Mouse (Mus musculus) embryonic facial prominence, embryonic 11.5 days (tissue): Measurements from ENCODE around the gene Trappc11. TPM values are rescaled to one million over a fixed set of nuclear protein-coding genes. Genes with fewer than 3 reads are reported as not detected.

Experiments used
- ATAC-seq: fragments of 200-750 bp; cut with Nextera tagmentation; replicated peaks from 2 replicates; pipeline ENCODE4 v1.8.0; 2017; ENCODE audit warnings: low read depth; ENCODE audit not compliant: insufficient number of reproducible peaks, low FRiP score, low TSS enrichment
- DNase-seq: peaks from one replicate; pipeline ENCODE4 v3.0.0-alpha.2; 2015; ENCODE audit warnings: low spot score
- H3K27ac ChIP-seq: fragments of 300-500 bp; sonication (generic); replicated peaks from 2 replicates; pipeline ENCODE4 v1.5.1; 2014; ENCODE audit warnings: mild to moderate bottlenecking, low read depth, low read length, control low read depth
- H3K27me3 ChIP-seq: fragments of 300-500 bp; sonication (generic); 2 replicates; pipeline ENCODE4 v1.6.1; 2014; ENCODE audit warnings: mild to moderate bottlenecking, low read length, moderate library complexity, mixed read lengths; ENCODE audit not compliant: control insufficient read depth, insufficient read depth
- H3K36me3 ChIP-seq: fragments of 300-500 bp; sonication (generic); replicated peaks from 2 replicates; pipeline ENCODE4 v1.6.1; 2014; ENCODE audit warnings: low read depth, mild to moderate bottlenecking, low read length, moderate library complexity, mixed read lengths; ENCODE audit not compliant: control insufficient read depth, insufficient read depth
- H3K4me1 ChIP-seq: fragments of 300-500 bp; sonication (generic); 2 replicates; pipeline ENCODE4 v1.6.1; 2014; ENCODE audit warnings: low read length, mixed read lengths; ENCODE audit not compliant: control insufficient read depth, insufficient read depth
- H3K4me2 ChIP-seq: fragments of 300-500 bp; sonication (generic); 2 replicates; pipeline ENCODE4 v1.6.1; 2014; ENCODE audit warnings: low read depth, mild to moderate bottlenecking, control low read depth, low read length, moderate library complexity
- H3K4me3 ChIP-seq: fragments of 300-500 bp; sonication (generic); 2 replicates; pipeline ENCODE4 v1.5.1; 2014; ENCODE audit warnings: low read depth, low read length, control low read depth
- H3K9ac ChIP-seq: fragments of 300-500 bp; sonication (generic); replicated peaks from 2 replicates; pipeline ENCODE4 v1.6.1; 2014; ENCODE audit warnings: mild to moderate bottlenecking, control low read depth, low read length
- H3K9me3 ChIP-seq: fragments of 300-500 bp; sonication (generic); replicated peaks from 2 replicates; pipeline ENCODE4 v1.6.1; 2016; ENCODE audit warnings: mild to moderate bottlenecking, low read length, inconsistent platforms, mixed read lengths; ENCODE audit not compliant: control insufficient read depth
- WGBS: fragments of 180-500 bp; shearing (Covaris S2); extraction: QIAGEN DNeasy Blood & Tissue Kit; methylation state at CpG from one replicate; pipeline ENCODE4 v1.1.7; 2014; 5-methylcytosine and 5-hydroxymethylcytosine counted together
- polyA plus RNA-seq: library from polyadenylated mRNA; unstranded; fragments of >200 nt; fragmentation: Nextera tagmentation; extraction: Ambion mirVana; gene quantifications from 2 replicates; pipeline ENCODE4 v1.2.1, GENCODE M21; 2014

Trappc11 gene
- polyA plus RNA-seq, 1 experiment from 2014 or later = 48.8 TPM

GRCm38 (mm10) chr8:47510930-47511329 is 22.3 kb downstream of the Trappc11 start:
- Histone ChIP-seq H3K9ac (no peak overlapping the region), H3K4me2 (no peak overlapping the region), H3K36me3 (no peaks in the 10 kb centered on the region; the same call in 1 of the 2 replicates), H3K27ac (no peak overlapping the region), H3K9me3 (no peaks in the 10 kb centered on the region), H3K4me1 (no peaks in the 10 kb centered on the region), H3K27me3 (no peaks in the 10 kb centered on the region), H3K4me3 (no peak overlapping the region)
- DNase-seq = no peak
- WGBS = 93% methylated on average over 9 of the region's 9 CpGs
- no peak for ATAC-seq

DNA sequence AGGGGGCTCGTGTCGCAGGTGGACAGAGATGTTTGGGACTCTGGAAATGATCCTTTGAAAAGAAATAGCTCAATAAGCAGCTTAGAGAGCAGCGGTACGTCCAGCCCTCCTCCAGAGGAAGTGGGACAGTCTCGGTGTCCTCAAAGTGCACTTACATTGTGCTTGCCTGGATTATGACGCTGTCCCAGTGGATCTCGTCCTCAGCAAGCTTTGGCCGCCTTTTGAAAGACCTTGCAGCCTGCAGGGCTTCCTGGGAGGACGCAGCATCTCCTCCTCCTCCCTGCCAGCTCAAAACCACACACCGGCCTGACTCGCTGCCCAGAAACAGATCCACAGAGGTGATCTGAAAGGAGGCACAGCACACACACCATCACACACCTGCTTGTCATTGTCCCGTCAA is 27.8 kb downstream of the Trappc11 start:
- H3K4me1 ChIP-seq = no peaks in the 10 kb centered on the region
- WGBS = 94% methylated on average over 12 of the region's 12 CpGs
- H3K4me2 ChIP-seq = no peak overlapping the region
- H3K27me3 ChIP-seq = no peaks in the 10 kb centered on the region
- H3K36me3 ChIP-seq = peaks cover 2% of the 10 kb centered on the region
- H3K4me3 ChIP-seq = no peak overlapping the region
- H3K27ac ChIP-seq = no peak overlapping the region
- no peak overlapping the region for H3K9ac ChIP-seq
- ATAC-seq = no peak
- H3K9me3 ChIP-seq = no peaks in the 10 kb centered on the region
- no peak for DNase-seq

DNA sequence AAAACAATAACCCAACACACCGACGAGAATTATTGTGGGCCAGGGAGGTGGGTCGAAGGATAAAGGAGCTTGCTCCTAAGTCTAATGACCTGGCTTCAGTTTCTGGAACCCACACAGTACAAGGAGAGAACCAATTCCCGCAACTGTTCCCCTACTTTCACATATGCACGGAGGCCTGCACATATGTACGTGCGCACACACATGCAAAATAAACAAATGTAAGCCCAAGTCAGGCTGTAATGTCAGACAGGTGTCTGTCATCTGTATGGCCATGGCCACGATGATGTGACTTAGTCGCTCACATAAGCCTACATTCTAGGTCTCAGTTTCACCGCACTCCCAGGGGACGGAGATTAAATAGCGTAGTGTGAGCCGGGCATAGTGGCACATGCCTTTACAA is 30.7 kb downstream of the Trappc11 start:
- peaks cover 6% of the 10 kb centered on the region; the same call in 1 of the 2 replicates for H3K36me3 ChIP-seq
- H3K4me3 ChIP-seq = no peak overlapping the region
- no peak overlapping the region for H3K9ac ChIP-seq

DNA sequence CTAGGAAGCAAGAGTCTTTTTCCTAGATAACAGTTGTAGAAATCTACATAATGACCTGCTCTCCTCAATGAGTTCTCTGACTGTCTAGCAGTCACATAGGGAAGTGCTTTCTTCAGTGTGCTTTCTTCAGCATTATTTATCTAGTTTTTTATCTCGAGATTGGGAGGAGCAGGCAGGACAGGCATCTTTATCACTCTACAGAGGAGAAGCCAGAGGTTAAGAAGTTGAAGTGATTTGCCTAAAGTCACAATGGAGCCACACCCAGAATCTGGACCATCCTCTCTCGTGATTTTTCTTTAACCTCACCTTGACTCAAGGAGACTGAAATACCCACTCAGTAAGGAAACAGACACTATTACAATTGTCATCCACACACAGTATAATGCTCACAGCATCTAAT is 31.3 kb downstream of the Trappc11 start:
- H3K27me3 ChIP-seq = no peaks in the 10 kb centered on the region
- H3K9me3 ChIP-seq = no peaks in the 10 kb centered on the region
- WGBS = 87% methylated on average over 2 of the region's 2 CpGs
- no peak overlapping the region for H3K4me2 ChIP-seq
- H3K9ac ChIP-seq = no peak overlapping the region
- no peaks in the 10 kb centered on the region for H3K4me1 ChIP-seq
- ATAC-seq (no peak), DNase-seq (no peak)
- H3K36me3 ChIP-seq = peaks cover 6% of the 10 kb centered on the region; the same call in 1 of the 2 replicates
- no peak overlapping the region for H3K27ac ChIP-seq
- H3K4me3 ChIP-seq = no peak overlapping the region

More for the DNA sequence above, 30.7 kb downstream of the Trappc11 start:
- Histone ChIP-seq H3K27me3 (no peaks in the 10 kb centered on the region), H3K9me3 (no peaks in the 10 kb centered on the region), H3K4me1 (no peaks in the 10 kb centered on the region), H3K4me2 (no peak overlapping the region), H3K27ac (no peak overlapping the region)
- WGBS = 92% methylated on average over 13 of the region's 13 CpGs
- no peak for ATAC-seq
- DNase-seq = no peak

GRCm38 (mm10) chr8:47495428-47495827 is 37.8 kb downstream of the Trappc11 start:
- no peak overlapping the region for H3K4me2 ChIP-seq
- H3K36me3 ChIP-seq = peaks cover 8% of the 10 kb centered on the region
- no peak overlapping the region for H3K4me3 ChIP-seq
- DNase-seq = no peak
- H3K27ac ChIP-seq = no peak overlapping the region
- no peaks in the 10 kb centered on the region for H3K9me3 ChIP-seq
- WGBS = 88% methylated on average over 6 of the region's 6 CpGs
- no peaks in the 10 kb centered on the region for H3K4me1 ChIP-seq
- ATAC-seq = no peak
- no peak overlapping the region for H3K9ac ChIP-seq
- no peaks in the 10 kb centered on the region for H3K27me3 ChIP-seq

GRCm38 (mm10) chr8:47494602-47495153 is 38.6 kb downstream of the Trappc11 start:
- no peaks in the 10 kb centered on the region for H3K9me3 ChIP-seq
- H3K4me1 ChIP-seq = no peaks in the 10 kb centered on the region
- H3K4me2 ChIP-seq = no peak overlapping the region
- no peak for ATAC-seq
- peaks cover 8% of the 10 kb centered on the region for H3K36me3 ChIP-seq
- no peak for DNase-seq
- H3K4me3 ChIP-seq = no peak overlapping the region
- H3K9ac ChIP-seq = no peak overlapping the region
- H3K27me3 ChIP-seq = no peaks in the 10 kb centered on the region
- 88% methylated on average over 12 of the region's 12 CpGs for WGBS
- H3K27ac ChIP-seq = no peak overlapping the region

DNA sequence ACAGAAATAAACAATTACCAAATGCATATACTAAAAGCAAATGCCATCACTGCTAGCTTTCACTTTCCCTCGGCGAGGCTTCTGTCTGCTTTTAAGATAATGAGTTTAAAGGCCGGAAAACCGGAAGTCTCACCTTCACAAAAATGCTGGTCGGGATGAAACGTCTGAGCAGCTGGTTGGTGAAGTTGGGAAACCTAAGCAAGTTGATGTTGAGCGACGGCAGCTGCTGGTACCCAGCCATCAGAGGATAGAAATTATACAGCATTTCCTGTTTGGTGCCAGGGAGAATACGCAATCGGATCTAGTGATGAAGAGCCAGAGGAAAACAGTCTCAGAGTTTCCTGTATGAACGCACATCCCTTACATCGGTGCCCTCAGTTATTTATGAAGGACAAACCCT is 40.2 kb downstream of the Trappc11 start:
- Histone ChIP-seq H3K36me3 (peaks cover 5% of the 10 kb centered on the region), H3K9ac (no peak overlapping the region), H3K27ac (no peak overlapping the region), H3K4me2 (no peak overlapping the region), H3K4me3 (no peak overlapping the region), H3K4me1 (no peaks in the 10 kb centered on the region), H3K9me3 (no peaks in the 10 kb centered on the region), H3K27me3 (no peaks in the 10 kb centered on the region)
- ATAC-seq = no peak
- no peak for DNase-seq
- WGBS = 92% methylated on average over 12 of the region's 12 CpGs

DNA sequence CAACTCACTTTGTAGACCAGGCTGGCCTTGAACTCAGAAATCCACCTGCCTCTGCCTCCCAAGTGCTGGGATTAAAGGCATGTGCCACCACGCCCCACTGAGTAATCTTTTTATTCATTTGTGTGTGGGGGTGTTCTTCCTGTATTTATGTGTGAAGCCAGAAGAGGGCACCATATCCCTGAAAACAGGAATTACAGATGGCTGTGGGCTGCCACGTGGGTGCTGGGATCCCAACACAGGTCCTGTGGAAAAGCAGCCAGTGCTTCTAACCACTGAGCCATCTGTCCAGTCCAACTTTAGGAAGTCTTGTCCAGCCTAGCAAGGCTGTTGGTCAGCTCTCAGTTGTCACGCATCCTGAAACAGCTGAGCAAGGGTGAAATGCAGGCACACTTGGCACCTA is 46.0 kb downstream of the Trappc11 start:
- Histone ChIP-seq H3K9ac (no peak overlapping the region), H3K4me1 (no peaks in the 10 kb centered on the region), H3K27ac (no peak overlapping the region), H3K9me3 (0 out of 2 replicates have a peak, but pooled peaks cover 2% of the 10 kb centered on the region), H3K27me3 (no peaks in the 10 kb centered on the region), H3K4me2 (no peak overlapping the region), H3K4me3 (no peak overlapping the region), H3K36me3 (peaks cover 5% of the 10 kb centered on the region)
- ATAC-seq = no peak
- WGBS = 95% methylated on average over 3 of the region's 3 CpGs
- no peak for DNase-seq
